Mouse (Mus musculus) left cerebral cortex, postnatal 14 days (tissue): Measurements from ENCODE around the gene Ap3m1. TPM values are rescaled to one million over a fixed set of nuclear protein-coding genes. Genes with fewer than 3 reads are reported as not detected.
"Not testable (repeated sequence)": the region's sequence is repeated elsewhere in the genome, so short reads cannot be mapped to it uniquely, and the experiment has no call there.

Experiments used
- DNase-seq, 2 experiments: peaks; one replicate each; pipeline ENCODE4 v3.0.0; 2021 to 2022; ENCODE audit warnings: low spot score in 2 of 2, mixed read lengths in 1 of 2
- intact Hi-C: fragments of 180-260 bp; cut with DNase I; formaldehyde crosslinking; loops from one replicate; pipeline ENCODE4 v1.15.1; 2025
- long read RNA-seq, 2 experiments: library from polyadenylated mRNA; stranded (forward); transcript quantifications; one replicate each; pipeline ENCODE4 v2.0.0; 2021
- total RNA-seq, 2 experiments: library from RNA; stranded (reverse); gene quantifications; 2 replicates each; pipeline ENCODE4 v1.2.3; 2021

The Ap3m1 gene
- 10 to 100 TPM; 75.4 to 87.2 TPM for total RNA-seq
- long read RNA-seq, experiment 1, full-length matches to known transcripts: 42 of 62 reads
- long read RNA-seq, experiment 1, partial matches to known transcripts: 5 of 62 reads
- long read RNA-seq, experiment 1, other reads (novel, unspliced or antisense): 15 of 62 reads
- long read RNA-seq, experiment 2, full-length matches to known transcripts: 31 of 49 reads
- long read RNA-seq, experiment 2, partial matches to known transcripts: 3 of 49 reads
- long read RNA-seq, experiment 2, other reads (novel, unspliced or antisense): 15 of 49 reads

GRCm38 (mm10) chr14:21052112-21052780 is at the start of gene Ap3m1, which contains the start of gene Adk:
Ap3m1 (minus strand) TSS chr14:21052508.
Adk (plus strand) TSS chr14:21052574.
- DNase-seq: peak; percentile 91 to 94
- intact Hi-C loops: loop anchor here (5.0 kb wide), 2 partner anchors 35 to 60 kb away; no protein-coding TSS in a partner anchor

DNA sequence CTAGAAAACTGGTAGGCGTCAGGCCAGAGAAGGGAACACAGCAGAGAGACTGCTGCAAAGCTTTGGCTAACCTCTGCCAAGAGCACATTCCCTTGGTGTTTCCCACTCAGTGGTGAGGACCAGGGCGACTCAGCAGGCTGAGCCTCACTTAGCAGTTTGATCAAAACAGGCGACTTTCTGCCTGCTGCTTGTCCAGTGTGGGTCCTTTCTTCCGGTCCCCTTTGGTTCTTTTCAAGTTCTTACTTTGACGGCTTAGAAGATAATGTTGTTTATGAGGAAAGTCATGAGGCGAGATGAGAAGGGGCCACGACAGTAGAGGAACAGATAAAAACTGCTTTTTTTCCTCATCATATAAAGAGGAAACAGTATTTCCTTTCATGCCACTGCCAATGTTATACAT is 49.3 kb upstream of the Ap3m1 start:
- intact Hi-C loops: no loop called here
- DNase-seq: no peak

DNA sequence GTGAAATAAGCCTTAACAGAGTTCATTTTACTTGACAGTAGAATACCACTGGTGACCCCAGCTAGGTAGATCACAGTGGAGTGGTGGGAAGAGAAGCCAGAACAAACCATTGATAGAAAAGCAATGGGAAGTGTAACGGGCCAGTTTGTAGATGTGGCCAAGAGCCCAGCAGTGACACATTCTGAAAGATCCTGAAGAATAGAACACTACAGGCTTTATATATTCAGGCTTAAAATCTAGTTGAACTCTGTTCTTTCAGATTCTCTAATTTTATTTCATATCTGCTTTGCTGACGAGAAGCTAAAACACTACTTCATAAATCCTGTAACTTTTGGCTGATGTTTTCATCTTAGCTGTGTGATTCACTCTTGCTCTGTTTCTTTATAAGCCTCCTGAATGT is 48.6 kb upstream of the Ap3m1 start:
- DNase-seq: no peak
- intact Hi-C loops: no loop called here

DNA sequence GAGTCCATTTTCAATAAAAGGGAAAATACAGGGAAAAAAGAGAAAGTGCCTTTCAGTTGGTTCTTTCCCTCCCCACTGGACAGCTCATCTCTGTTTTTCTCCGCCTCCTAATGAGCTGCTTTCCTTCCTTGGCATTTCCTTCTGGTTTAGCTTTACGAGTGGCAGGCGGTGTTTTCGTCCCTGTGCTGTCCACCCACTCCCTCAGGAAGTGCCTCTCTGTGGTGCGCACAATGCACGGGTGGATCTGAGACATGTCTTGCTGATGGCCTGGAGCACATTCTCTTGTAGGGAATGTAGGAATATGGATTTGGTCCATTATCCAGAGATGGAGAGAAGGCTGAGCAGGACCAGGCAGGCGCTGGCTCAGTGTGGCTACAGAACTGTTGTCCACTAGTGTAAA is 47.1 kb upstream of the Ap3m1 start:
- intact Hi-C loops: no loop called here
- peak; percentile 35 to 45 for DNase-seq

DNA sequence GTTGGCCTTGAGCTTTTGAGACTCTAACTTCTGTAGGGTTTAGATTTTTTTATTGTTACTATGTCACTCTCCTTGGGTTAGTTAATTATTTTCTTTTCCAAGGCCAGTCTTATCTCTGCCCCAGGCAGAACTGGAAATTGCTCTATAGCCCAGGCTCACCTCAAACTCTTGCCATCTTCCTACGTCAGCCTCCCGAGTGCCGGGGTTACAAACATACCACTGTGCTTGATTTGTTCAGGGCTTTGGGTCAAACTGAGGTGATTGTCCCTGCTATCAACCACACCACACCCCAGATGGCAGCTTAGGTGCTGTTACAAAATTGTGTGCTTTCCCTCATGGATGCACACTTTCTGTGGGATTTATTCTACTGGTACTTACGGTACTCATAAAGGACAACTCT is 44.4 kb upstream of the Ap3m1 start:
- intact Hi-C loops: no loop called here
- no peak for DNase-seq

GRCm38 (mm10) chr14:21096279-21096678 is 44.0 kb upstream of the Ap3m1 start:
- intact Hi-C loops: no loop called here
- no peak for DNase-seq

DNA sequence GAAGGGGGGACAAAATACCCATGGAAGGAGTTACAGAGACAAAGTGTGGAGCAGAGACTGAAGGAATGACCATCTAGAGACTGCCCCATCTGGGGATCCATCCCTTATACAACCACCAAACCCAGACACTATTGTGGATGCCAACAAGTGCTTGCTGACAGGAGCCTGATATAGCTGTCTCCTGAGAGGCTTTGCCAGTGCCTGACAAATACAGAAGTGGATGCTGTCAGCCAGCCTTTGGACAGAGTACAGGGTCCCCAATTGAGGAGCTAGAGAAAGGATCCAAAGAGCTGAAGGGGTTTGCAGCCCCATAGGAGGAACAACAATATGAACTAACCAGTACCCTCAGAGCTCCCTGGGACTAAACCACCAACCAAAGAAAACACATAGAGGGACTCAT is 41.9 kb upstream of the Ap3m1 start:
- DNase-seq, intact Hi-C loops: not testable (repeated sequence)

- intact Hi-C loops: no loop called here
Observed at GRCm38 (mm10) chr14:21090930-21091486, 38.7 kb upstream of the Ap3m1 start.

GRCm38 (mm10) chr14:21090400-21090799 is 38.1 kb upstream of the Ap3m1 start:
- no peak for DNase-seq
- intact Hi-C loops: no loop called here

More at GRCm38 (mm10) chr14:21090930-21091486, 38.7 kb upstream of the Ap3m1 start:
- no peak for DNase-seq

- intact Hi-C loops: loop anchor here (5.0 kb wide), 1 partner anchor 36 kb away; the partner anchor contains the start of genes Adk and Ap3m1
- DNase-seq: no peak
Observed at GRCm38 (mm10) chr14:21088731-21089130, 36.4 kb upstream of the Ap3m1 start.

DNA sequence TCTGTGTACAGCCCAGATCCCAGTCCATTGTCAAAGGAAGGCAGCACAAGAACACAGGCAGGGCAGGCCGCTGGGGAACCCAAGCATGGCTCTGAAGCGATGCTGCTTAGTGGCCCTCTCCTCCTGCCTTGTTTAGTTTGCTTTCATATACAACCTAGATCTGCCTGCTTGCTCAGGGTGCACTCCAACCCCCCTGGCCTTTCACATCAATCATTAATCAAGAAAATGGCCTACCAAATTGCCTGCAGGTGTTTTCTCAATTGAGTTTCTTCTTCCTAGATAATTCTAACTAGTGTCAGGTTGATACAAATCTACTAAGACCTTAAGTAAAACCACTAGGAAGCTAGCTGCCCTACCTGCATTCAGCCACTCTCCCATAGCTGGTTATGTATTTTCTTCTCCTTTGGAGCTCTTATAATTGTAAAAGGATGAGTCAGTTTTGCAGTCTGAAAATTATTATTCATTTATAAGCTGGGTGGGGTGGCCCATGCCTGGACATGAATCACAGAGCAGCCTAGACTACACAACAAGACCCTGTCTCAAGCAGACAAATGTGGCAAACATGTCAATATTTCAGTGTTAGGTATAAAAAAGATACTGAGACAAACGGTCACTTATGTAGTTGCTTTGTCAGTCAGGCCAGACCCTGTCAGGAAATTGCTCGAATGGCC is 35.2 kb upstream of the Ap3m1 start:
- no peak for DNase-seq
- intact Hi-C loops: loop anchor here (5.0 kb wide), 1 partner anchor 35 kb away; the partner anchor contains the start of genes Adk and Ap3m1

GRCm38 (mm10) chr14:21086827-21087351 is 34.6 kb upstream of the Ap3m1 start:
- no peak for DNase-seq
- intact Hi-C loops: loop anchor here (5.0 kb wide), 1 partner anchor 35 kb away; the partner anchor contains the start of genes Adk and Ap3m1

- intact Hi-C loops: loop anchor here (5.0 kb wide), 1 partner anchor 34 kb away; the partner anchor contains the start of genes Adk and Ap3m1
- no peak for DNase-seq
Observed at GRCm38 (mm10) chr14:21086106-21086505, 33.8 kb upstream of the Ap3m1 start.

DNA sequence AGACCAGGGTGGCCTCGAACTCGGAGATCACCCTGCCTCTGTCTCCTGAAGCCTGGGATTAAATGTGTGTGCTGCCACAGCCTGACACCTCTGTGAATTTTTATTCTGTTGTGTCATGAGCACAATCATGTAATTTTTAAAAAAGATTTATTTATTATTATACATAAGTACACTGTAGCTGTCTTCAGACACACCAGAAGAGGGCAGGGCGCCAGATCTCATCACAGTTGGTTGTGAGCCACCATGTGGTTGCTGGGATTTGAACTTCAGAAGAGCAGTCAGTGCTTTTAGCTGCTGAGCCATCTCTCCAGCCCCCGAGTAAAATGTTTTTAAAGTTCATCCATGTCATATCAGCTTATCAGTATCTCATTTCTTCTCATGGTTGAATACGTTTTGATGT is 33.4 kb upstream of the Ap3m1 start:
- intact Hi-C loops: loop anchor here (5.0 kb wide), 1 partner anchor 33 kb away; the partner anchor contains the start of genes Adk and Ap3m1
- DNase-seq: no peak

DNA sequence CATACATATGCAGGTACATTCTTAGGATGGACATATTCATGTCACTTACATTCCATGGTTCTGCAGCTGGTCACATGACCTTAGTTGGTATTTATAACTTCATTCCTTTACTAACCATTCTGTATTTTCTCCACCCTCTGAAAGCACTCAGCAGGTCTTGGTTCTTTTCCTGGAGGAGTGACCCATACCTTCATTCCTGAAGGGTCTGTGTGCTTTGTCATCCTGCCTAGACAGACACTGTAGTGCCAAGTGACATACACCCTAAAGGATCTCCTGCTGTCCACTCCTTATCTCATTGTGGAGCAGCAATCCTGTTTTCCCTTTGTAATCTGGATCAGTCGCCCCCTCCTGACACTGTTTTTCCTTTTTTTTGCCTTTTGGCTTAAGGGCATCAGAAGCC is 30.5 kb upstream of the Ap3m1 start:
- no peak for DNase-seq
- intact Hi-C loops: no loop called here

DNA sequence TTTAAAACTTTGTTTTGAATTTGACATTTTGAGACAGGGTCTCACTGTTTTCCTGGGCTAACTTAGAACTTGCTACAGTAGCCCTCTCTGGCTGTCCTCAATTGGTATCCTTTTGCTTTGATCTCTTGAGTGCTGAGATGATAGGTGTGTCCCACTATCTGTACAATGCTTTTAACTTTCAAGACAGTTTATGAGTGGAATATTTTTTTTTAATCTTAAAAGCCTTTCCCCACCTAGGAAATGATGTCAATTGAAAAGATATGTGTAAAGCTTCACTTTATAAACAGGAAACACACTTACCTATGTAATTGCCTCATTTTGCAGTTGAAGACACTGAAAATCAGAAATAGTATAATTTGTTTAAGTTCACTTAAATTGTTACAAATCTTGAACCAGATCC is 26.2 kb upstream of the Ap3m1 start:
- no peak for DNase-seq
- intact Hi-C loops: no loop called here

DNA sequence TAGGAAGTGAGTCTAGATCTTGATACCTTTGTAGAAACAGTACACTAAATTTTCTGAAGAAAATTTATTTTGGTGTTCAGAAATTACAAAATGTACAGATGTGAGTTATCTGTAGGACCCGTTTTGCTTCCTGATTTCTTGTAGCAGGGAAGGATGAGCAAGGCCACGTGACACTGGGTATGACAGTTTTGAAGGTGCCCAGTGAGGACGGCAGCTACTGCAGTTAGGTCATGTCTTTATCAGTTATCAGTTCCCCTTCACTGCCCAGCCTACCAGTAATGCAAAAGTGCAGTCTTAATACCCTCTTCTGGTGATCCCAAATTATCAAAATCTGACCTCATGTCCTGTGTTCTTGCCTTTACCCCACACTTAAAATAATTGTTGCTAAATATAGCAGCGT is 25.6 kb upstream of the Ap3m1 start:
- intact Hi-C loops: no loop called here
- no peak for DNase-seq

GRCm38 (mm10) chr14:21076501-21077194 is 24.3 kb upstream of the Ap3m1 start:
- no peak for DNase-seq
- intact Hi-C loops: no loop called here
